Mouse (Mus musculus) embryonic facial prominence, embryonic 10.5 days (tissue): ENCODE measurements around the gene Slc22a18. TPM values are rescaled to one million over a fixed set of nuclear protein-coding genes. Genes with fewer than 3 reads are reported as not detected.

Experiments used
- DNase-seq: peaks from one replicate; pipeline ENCODE4 v3.0.0-alpha.2; 2017; ENCODE audit warnings: low spot score
- H3K27ac ChIP-seq: fragments of 300-500 bp; sonication (generic); replicated peaks from 2 replicates; pipeline ENCODE4 v1.5.1; 2016; ENCODE audit warnings: mild to moderate bottlenecking
- H3K27me3 ChIP-seq: fragments of 300-500 bp; sonication (generic); replicated peaks from 2 replicates; pipeline ENCODE4 v1.6.1; 2016; ENCODE audit warnings: low read depth, mild to moderate bottlenecking; ENCODE audit not compliant: poor library complexity, severe bottlenecking
- H3K36me3 ChIP-seq: fragments of 300-500 bp; sonication (generic); replicated peaks from 2 replicates; pipeline ENCODE4 v1.6.1; 2016; ENCODE audit warnings: mild to moderate bottlenecking, moderate library complexity
- H3K4me1 ChIP-seq: fragments of 300-500 bp; sonication (generic); 2 replicates; pipeline ENCODE4 v1.6.1; 2016
- H3K4me3 ChIP-seq: fragments of 300-500 bp; sonication (generic); 2 replicates; pipeline ENCODE4 v1.5.1; 2016; ENCODE audit warnings: mild to moderate bottlenecking, moderate library complexity
- H3K9me3 ChIP-seq: fragments of 300-500 bp; sonication (generic); 2 replicates; pipeline ENCODE4 v1.6.1; 2016; ENCODE audit warnings: mild to moderate bottlenecking
- WGBS: fragments of 180-500 bp; shearing (Covaris S2); methylation state at CpG from one replicate; pipeline ENCODE4 v1.1.7; 2016; 5-methylcytosine and 5-hydroxymethylcytosine counted together
- polyA plus RNA-seq: library from polyadenylated mRNA; unstranded; fragments of >200 nt; fragmentation: Nextera tagmentation; extraction: Ambion mirVana; gene quantifications from 2 replicates; pipeline ENCODE4 v1.2.1, GENCODE M21; 2016

Gene Slc22a18
- polyA plus RNA-seq, 1 experiment from 2014 or later, result 0.96 TPM

- H3K27ac ChIP-seq, result peak overlapping the region; percentile 51
- peaks cover 18% of the 10 kb centered on the region for H3K9me3 ChIP-seq
- peaks cover 57% of the 10 kb centered on the region for H3K4me1 ChIP-seq
- H3K27me3 ChIP-seq, result peaks cover 59% of the 10 kb centered on the region
- H3K36me3 ChIP-seq, result no peaks in the 10 kb centered on the region
- DNase-seq, result peak; percentile 66
- H3K4me3 ChIP-seq, result no peak overlapping the region
- 13% methylated on average over 6 of the region's 6 CpGs for WGBS
These were observed 5.8 kb upstream of the Slc22a18 start for GRCm38 (mm10) chr7:143467714-143468113.

GRCm38 (mm10) chr7:143469946-143470345 lies 3.6 kb upstream of the Slc22a18 start:
- Histone ChIP-seq H3K9me3 (peaks cover 3% of the 10 kb centered on the region), H3K36me3 (no peaks in the 10 kb centered on the region), H3K27me3 (peaks cover 47% of the 10 kb centered on the region), H3K27ac (no peak overlapping the region), H3K4me1 (peaks cover 44% of the 10 kb centered on the region), H3K4me3 (no peak overlapping the region)
- peak; percentile 85 for DNase-seq
- WGBS, result 29% methylated on average over 8 of the region's 8 CpGs

- H3K9me3 ChIP-seq, result no peaks in the 10 kb centered on the region
- DNase-seq, result no peak
- H3K4me3 ChIP-seq, result no peak overlapping the region
- peaks cover 27% of the 10 kb centered on the region for H3K27me3 ChIP-seq
- peaks cover 8% of the 10 kb centered on the region for H3K4me1 ChIP-seq
- H3K36me3 ChIP-seq, result no peaks in the 10 kb centered on the region
- H3K27ac ChIP-seq, result no peak overlapping the region
- WGBS, result 30% methylated on average over 10 of the region's 10 CpGs
These were observed 1.3 kb downstream of the Slc22a18 start for GRCm38 (mm10) chr7:143474811-143475210.

GRCm38 (mm10) chr7:143475876-143476275 lies 2.3 kb downstream of the Slc22a18 start:
- H3K4me3 ChIP-seq, result no peak overlapping the region
- WGBS, result 75% methylated on average over 11 of the region's 11 CpGs
- H3K36me3 ChIP-seq, result no peaks in the 10 kb centered on the region
- H3K27ac ChIP-seq, result no peak overlapping the region
- peaks cover 6% of the 10 kb centered on the region; the same call in 1 of the 2 replicates for H3K4me1 ChIP-seq
- H3K27me3 ChIP-seq, result peaks cover 35% of the 10 kb centered on the region
- no peak for DNase-seq
- no peaks in the 10 kb centered on the region for H3K9me3 ChIP-seq

GRCm38 (mm10) chr7:143476702-143477335 lies 3.3 kb downstream of the Slc22a18 start:
- Histone ChIP-seq H3K27ac (no peak overlapping the region), H3K4me3 (no peak overlapping the region), H3K9me3 (no peaks in the 10 kb centered on the region), H3K27me3 (peaks cover 35% of the 10 kb centered on the region), H3K4me1 (peaks cover 6% of the 10 kb centered on the region; the same call in 1 of the 2 replicates), H3K36me3 (no peaks in the 10 kb centered on the region)
- no peak for DNase-seq
- 87% methylated on average over 3 of the region's 3 CpGs for WGBS

- no peak overlapping the region for H3K4me3 ChIP-seq
- no peaks in the 10 kb centered on the region for H3K36me3 ChIP-seq
- no peaks in the 10 kb centered on the region for H3K9me3 ChIP-seq
- peaks cover 36% of the 10 kb centered on the region for H3K27me3 ChIP-seq
- H3K4me1 ChIP-seq, result peaks cover 14% of the 10 kb centered on the region
- no peak overlapping the region for H3K27ac ChIP-seq
- WGBS, result 87% methylated on average over 5 of the region's 5 CpGs
- DNase-seq, result no peak
These were observed 4.3 kb downstream of the Slc22a18 start for GRCm38 (mm10) chr7:143477800-143478199.

GRCm38 (mm10) chr7:143480498-143480897 lies 7.0 kb downstream of the Slc22a18 start:
- 34% methylated on average over 13 of the region's 13 CpGs for WGBS
- peaks cover 40% of the 10 kb centered on the region for H3K27me3 ChIP-seq

GRCm38 (mm10) chr7:143481806-143482387 lies 8.4 kb downstream of the Slc22a18 start:
- no peak for DNase-seq
- Histone ChIP-seq H3K36me3 (no peaks in the 10 kb centered on the region), H3K4me3 (no peak overlapping the region), H3K9me3 (no peaks in the 10 kb centered on the region), H3K27ac (no peak overlapping the region), H3K27me3 (peaks cover 33% of the 10 kb centered on the region), H3K4me1 (peaks cover 9% of the 10 kb centered on the region)
- 59% methylated on average over 5 of the region's 5 CpGs for WGBS

More at GRCm38 (mm10) chr7:143480498-143480897, 7.0 kb downstream of the Slc22a18 start:
- Histone ChIP-seq H3K4me3 (no peak overlapping the region), H3K4me1 (peaks cover 9% of the 10 kb centered on the region), H3K36me3 (no peaks in the 10 kb centered on the region), H3K9me3 (no peaks in the 10 kb centered on the region), H3K27ac (no peak overlapping the region)
- DNase-seq, result peak; percentile 65

GRCm38 (mm10) chr7:143482541-143482940 lies 9.0 kb downstream of the Slc22a18 start:
- Histone ChIP-seq H3K27me3 (peaks cover 33% of the 10 kb centered on the region), H3K9me3 (no peaks in the 10 kb centered on the region), H3K4me1 (peaks cover 9% of the 10 kb centered on the region), H3K27ac (peak overlapping the region; percentile 58; the same call in 1 of the 2 replicates), H3K4me3 (no peak overlapping the region), H3K36me3 (no peaks in the 10 kb centered on the region)
- 11% methylated on average over 6 of the region's 6 CpGs for WGBS
- peak; percentile 50 for DNase-seq

- H3K36me3 ChIP-seq, result no peaks in the 10 kb centered on the region
- WGBS, result 80% methylated on average over 6 of the region's 6 CpGs
- no peak overlapping the region for H3K4me3 ChIP-seq
- DNase-seq, result no peak
- H3K27ac ChIP-seq, result no peak overlapping the region
- H3K27me3 ChIP-seq, result peaks cover 33% of the 10 kb centered on the region
- H3K9me3 ChIP-seq, result no peaks in the 10 kb centered on the region
- peaks cover 6% of the 10 kb centered on the region for H3K4me1 ChIP-seq
These were observed 16.2 kb downstream of the Slc22a18 start for GRCm38 (mm10) chr7:143489735-143490134.

- no peaks in the 10 kb centered on the region for H3K36me3 ChIP-seq
These were observed 20.1 kb downstream of the Slc22a18 start for GRCm38 (mm10) chr7:143493616-143494126.

GRCm38 (mm10) chr7:143495104-143495961 lies 21.8 kb downstream of the Slc22a18 start:
- 80% methylated on average over 8 of the region's 8 CpGs for WGBS

More at GRCm38 (mm10) chr7:143493616-143494126, 20.1 kb downstream of the Slc22a18 start:
- DNase-seq, result no peak
- no peaks in the 10 kb centered on the region for H3K9me3 ChIP-seq
- peaks cover 53% of the 10 kb centered on the region for H3K27me3 ChIP-seq
- no peak overlapping the region for H3K27ac ChIP-seq
- WGBS, result 91% methylated on average over 6 of the region's 6 CpGs
- H3K4me3 ChIP-seq, result no peak overlapping the region
- peaks cover 6% of the 10 kb centered on the region for H3K4me1 ChIP-seq

More at GRCm38 (mm10) chr7:143495104-143495961, 21.8 kb downstream of the Slc22a18 start:
- Histone ChIP-seq H3K27ac (no peak overlapping the region), H3K4me1 (peaks cover 4% of the 10 kb centered on the region), H3K9me3 (no peaks in the 10 kb centered on the region), H3K4me3 (no peak overlapping the region), H3K36me3 (no peaks in the 10 kb centered on the region), H3K27me3 (peaks cover 56% of the 10 kb centered on the region)
- no peak for DNase-seq
